Mouse (Mus musculus): ENCODE results near the gene Mfsd14a.

DNA sequence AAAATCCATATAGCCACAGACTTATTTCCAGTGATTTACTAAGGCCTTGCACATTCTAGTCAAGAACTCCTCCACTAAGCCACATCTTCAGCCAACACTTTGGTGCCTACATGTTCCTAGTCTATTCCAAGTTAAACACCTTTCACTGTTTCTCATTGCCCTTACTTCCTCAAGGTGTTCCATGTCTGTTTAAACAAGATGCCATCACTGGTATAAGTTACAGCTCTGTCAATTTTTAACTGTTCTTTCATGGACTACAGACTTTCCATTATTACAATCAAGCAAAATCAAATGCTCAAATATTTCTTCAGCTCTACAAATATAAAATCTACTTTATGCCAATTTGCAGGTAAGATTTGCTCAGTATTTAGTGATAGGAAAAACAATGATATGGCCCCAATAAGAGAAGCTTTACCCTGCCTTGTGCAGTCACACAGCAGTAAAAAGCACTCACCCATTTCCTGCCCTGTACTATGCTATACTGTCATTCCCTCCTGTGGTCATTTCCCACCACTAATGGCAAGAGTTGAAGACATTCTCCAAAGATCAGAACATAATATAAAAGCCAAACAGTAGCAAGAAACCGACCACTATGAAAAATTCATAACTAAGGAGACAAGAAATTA, 40.3 kb upstream of the Mfsd14a start:
- TF ChIP-seq EP300 (IDR thresholded peaks at IDR 0.05; ENCODE audit: insufficient read depth, low read depth, low read length) (no peak), CTCF (IDR thresholded peaks at IDR 0.05) (no peak)
